Comparison of ENCODE assay signal across 8 mouse cellular contexts in the genomic region with DNA sequence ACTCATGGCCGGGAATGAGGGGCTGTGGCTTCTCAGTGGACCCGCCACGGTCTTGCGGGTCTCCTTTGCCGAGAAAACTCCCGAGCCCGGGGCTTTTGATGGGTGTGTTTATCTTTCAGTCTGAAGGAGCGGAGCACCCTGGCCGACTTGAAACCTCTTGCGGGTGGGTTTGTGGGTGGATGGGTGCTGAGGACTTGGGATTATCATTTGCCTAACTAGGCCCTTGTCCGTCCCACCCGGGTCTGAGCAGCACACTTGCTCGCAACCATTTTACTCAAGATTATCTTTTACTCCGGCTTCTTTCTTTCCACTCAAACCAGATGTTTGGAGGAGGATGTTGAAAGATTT. TPM values are rescaled to one million over a fixed set of nuclear protein-coding genes. Genes with fewer than 3 reads are reported as not detected.
DNase-seq lines count a peak whose midpoint lies in the region; ATAC-seq lines count a peak whose summit lies in the region.

No protein-coding gene starts in this region.

- H3K4me1 ChIP-seq in kidney, embryonic 16.5 days (ENCODE audit: insufficient read depth, low read length) = peaks cover 21% of the 10 kb centered on the region
- peaks cover 21% of the 10 kb centered on the region for H3K4me1 ChIP-seq in hindbrain, embryonic 16.5 days (ENCODE audit: control insufficient read depth, insufficient read depth, low read depth, low read length)
- H3K4me1 ChIP-seq in midbrain, embryonic 16.5 days (ENCODE audit: control insufficient read depth, insufficient read depth, low read length) = peaks cover 24% of the 10 kb centered on the region

- H3K27ac ChIP-seq in kidney, embryonic 16.5 days (ENCODE audit: low read length) = peak overlapping the region; percentile 93
- peak overlapping the region; percentile 98 for H3K27ac ChIP-seq in hindbrain, embryonic 16.5 days (ENCODE audit: low read depth, low read length)
- peak overlapping the region; percentile 98 for H3K27ac ChIP-seq in midbrain, embryonic 16.5 days (ENCODE audit: low read length)

- H3K9ac ChIP-seq in kidney, embryonic 16.5 days (replicated peaks; ENCODE audit: low read length) = peak overlapping the region; percentile 94
- peak overlapping the region; percentile 98 for H3K9ac ChIP-seq in hindbrain, embryonic 16.5 days (ENCODE audit: low read depth, low read length)
- peak overlapping the region; percentile 99 for H3K9ac ChIP-seq in midbrain, embryonic 16.5 days (ENCODE audit: low read depth, low read length)

- H3K4me3 ChIP-seq in kidney, embryonic 16.5 days (ENCODE audit: low read length) = peak overlapping the region; percentile 88
- peak overlapping the region; percentile 90 for H3K4me3 ChIP-seq in hindbrain, embryonic 16.5 days (ENCODE audit: low read length)
- H3K4me3 ChIP-seq in midbrain, embryonic 16.5 days (ENCODE audit: low read depth, low read length) = peak overlapping the region; percentile 98

- peak overlapping the region; percentile 57 for H3K4me2 ChIP-seq in kidney, embryonic 16.5 days (replicated peaks; ENCODE audit: low read depth, low read length)
- peak overlapping the region; percentile 56 for H3K4me2 ChIP-seq in hindbrain, embryonic 16.5 days (ENCODE audit: low read length)
- peak overlapping the region; percentile 78 for H3K4me2 ChIP-seq in midbrain, embryonic 16.5 days (ENCODE audit: low read length)

- no peaks in the 10 kb centered on the region for H3K27me3 ChIP-seq in kidney, embryonic 16.5 days (ENCODE audit: insufficient read depth, low read length)
- H3K27me3 ChIP-seq in hindbrain, embryonic 16.5 days (replicated peaks; ENCODE audit: control insufficient read depth, insufficient read depth, low read length) = no peaks in the 10 kb centered on the region
- no peaks in the 10 kb centered on the region for H3K27me3 ChIP-seq in midbrain, embryonic 16.5 days (ENCODE audit: control insufficient read depth, insufficient read depth, low read depth, low read length)

- H3K36me3 ChIP-seq in kidney, embryonic 16.5 days (ENCODE audit: insufficient read depth, low read length) = no peaks in the 10 kb centered on the region
- H3K36me3 ChIP-seq in hindbrain, embryonic 16.5 days (ENCODE audit: control insufficient read depth, insufficient read depth, low read length) = no peaks in the 10 kb centered on the region
- H3K36me3 ChIP-seq in midbrain, embryonic 16.5 days (ENCODE audit: control insufficient read depth, insufficient read depth, low read length) = no peaks in the 10 kb centered on the region

- WGBS in kidney, embryonic 16.5 days = 0% methylated on average over 14 of the region's 14 CpGs
- under 1% methylated on average over 14 of the region's 14 CpGs for WGBS in hindbrain, embryonic 16.5 days
- 0% methylated on average over 14 of the region's 14 CpGs for WGBS in midbrain, embryonic 16.5 days

- peak; percentile 10; the same call in 1 of the 2 replicates for ATAC-seq in kidney, embryonic 16.5 days (ENCODE audit: low FRiP score, low TSS enrichment)
- no peak for ATAC-seq in hindbrain, embryonic 16.5 days
- peak; percentile 23 for ATAC-seq in midbrain, embryonic 16.5 days

- no peak for DNase-seq in kidney, adult 8-10 months
- DNase-seq in brain, adult 2 months (ENCODE audit: low read depth, low spot score) = peak; percentile 37
- DNase-seq in kidney, adult 9 months = no peak
- DNase-seq in MN1 (ENCODE audit: low spot score) = no peak
- no peak for DNase-seq in cerebellum, adult 11-12 months

- no peaks in the 10 kb centered on the region for H3K9me3 ChIP-seq in kidney, embryonic 16.5 days (ENCODE audit: low read length)
- no peaks in the 10 kb centered on the region for H3K9me3 ChIP-seq in hindbrain, embryonic 16.5 days (ENCODE audit: control insufficient read depth, low read length)
- no peaks in the 10 kb centered on the region for H3K9me3 ChIP-seq in midbrain, embryonic 16.5 days (replicated peaks; ENCODE audit: control insufficient read depth, low read length, poor library complexity, severe bottlenecking)

RNA-seq across cellular contexts. Expression of gene Ick, which starts 4.5 kb away (rescaled TPM):
- polyA plus RNA-seq in kidney, embryonic 16.5 days (2015; fragmentation: Nextera tagmentation; extraction: Ambion mirVana) = 21.7 and 24.5 TPM in 2 replicates
- 31.8 and 36.7 TPM in 2 replicates for polyA plus RNA-seq in hindbrain, embryonic 16.5 days (2015; fragmentation: Nextera tagmentation; extraction: Ambion mirVana)
- 42.5 and 44.5 TPM in 2 replicates for polyA plus RNA-seq in midbrain, embryonic 16.5 days (2015; fragmentation: Nextera tagmentation; extraction: Ambion mirVana)

RNA-seq across cellular contexts. Expression of gene Fbxo9, which starts 4.6 kb away (rescaled TPM):
- 44.3 and 45.2 TPM in 2 replicates for polyA plus RNA-seq in kidney, embryonic 16.5 days (2015; fragmentation: Nextera tagmentation; extraction: Ambion mirVana)
- 79.8 and 88.4 TPM in 2 replicates for polyA plus RNA-seq in hindbrain, embryonic 16.5 days (2015; fragmentation: Nextera tagmentation; extraction: Ambion mirVana)
- polyA plus RNA-seq in midbrain, embryonic 16.5 days (2015; fragmentation: Nextera tagmentation; extraction: Ambion mirVana) = 74.0 and 81.0 TPM in 2 replicates
